Mouse (Mus musculus): Measurements from ENCODE around the gene Crip1.

DNA sequence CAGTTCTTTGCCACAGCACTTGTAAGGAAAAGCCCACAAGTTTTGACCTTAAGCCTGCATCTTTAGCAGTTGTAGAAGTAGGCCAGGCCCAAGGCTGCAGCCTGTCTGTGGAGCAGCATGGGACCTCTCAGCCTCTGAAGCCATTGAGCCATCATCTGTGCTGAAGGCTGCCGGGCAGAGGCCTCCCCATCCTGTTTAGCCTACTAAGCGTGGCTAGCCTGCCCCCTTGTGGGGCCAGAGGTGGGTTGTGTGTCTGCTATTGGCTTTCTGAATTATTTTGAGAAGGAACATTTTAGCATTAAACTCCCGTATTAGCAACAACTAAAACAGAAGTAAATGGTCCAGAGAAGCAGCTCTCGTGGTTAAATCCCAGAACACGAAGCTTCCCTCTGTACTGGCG, 43.7 kb upstream of the Crip1 start:
- TF ChIP-seq POLR2A (IDR thresholded peaks at IDR 0.05; ENCODE audit: borderline replicate concordance, control insufficient read depth, low read depth, low read length) (no peak), CTCF (IDR thresholded peaks at IDR 0.05; ENCODE audit: control insufficient read depth, insufficient read depth, low read length) (peak; percentile 79)
